Mouse (Mus musculus): ENCODE results near the gene Cela1. TPM values are rescaled to one million over a fixed set of nuclear protein-coding genes. Genes with fewer than 3 reads are reported as not detected.

The Cela1 gene
- polyA plus RNA-seq, 1 experiment from 2014 or later: 17.0 TPM

- under 1% methylated on average over 77 of the region's 77 CpGs for WGBS (ENCODE audit: insufficient replicate concordance)
These were observed 50.8 kb downstream of the Cela1 start, which contains the start of gene Smagp for GRCm38 (mm10) chr15:100636700-100637501. Gene Smagp (minus strand): TSS chr15:100636940.

DNA sequence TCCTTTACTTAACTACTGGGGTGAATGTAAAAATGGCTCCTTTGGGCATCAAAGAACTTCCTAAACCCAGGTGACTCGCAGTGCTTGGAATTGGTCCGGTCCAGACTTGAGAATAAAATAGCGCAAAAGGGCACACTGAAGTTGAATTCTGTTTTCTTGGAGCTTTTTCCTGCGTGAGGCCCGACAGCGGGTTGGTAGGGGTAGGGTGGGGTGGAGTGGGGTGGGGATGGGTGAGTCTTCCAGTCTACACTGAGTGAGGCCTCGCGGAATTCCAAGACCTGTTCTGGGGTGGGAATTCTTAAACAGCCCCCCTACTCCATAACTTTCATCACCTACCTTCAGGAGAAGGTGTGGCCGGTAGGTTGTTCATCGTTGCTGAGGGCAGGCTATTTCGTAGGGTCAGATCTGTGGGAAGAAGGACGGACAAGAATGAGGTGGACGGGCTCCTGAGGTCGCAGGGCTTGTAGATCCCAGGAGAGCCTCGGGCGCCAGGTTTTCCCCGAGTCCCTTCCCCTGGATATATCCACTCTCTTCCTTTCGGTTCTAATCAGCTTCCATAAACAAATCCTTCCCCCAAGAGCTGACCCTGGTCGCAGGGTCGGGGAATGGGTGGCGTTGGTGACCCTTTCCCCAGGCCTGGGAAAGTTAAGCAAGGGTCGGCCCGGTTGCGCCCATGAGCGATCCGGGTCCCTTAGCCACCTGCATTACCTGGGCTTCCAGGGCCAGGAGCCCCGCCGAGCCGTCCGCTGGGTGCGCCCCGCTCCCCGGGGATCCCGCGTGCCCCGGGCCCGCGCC lies 51.7 kb downstream of the Cela1 start:
- H3K4me1 ChIP-seq (replicated peaks): peaks cover 46% of the 10 kb centered on the region
- peak overlapping the region; percentile 35; the same call in 1 of the 2 replicates for H3K9ac ChIP-seq
- H3K27me3 ChIP-seq: peaks cover 60% of the 10 kb centered on the region
- H3K27ac ChIP-seq (replicated peaks): peak overlapping the region; percentile 24; the same call in 1 of the 2 replicates
- no peaks in the 10 kb centered on the region for H3K9me3 ChIP-seq (replicated peaks)
- H3K4me3 ChIP-seq (replicated peaks): peak overlapping the region; percentile 59
- no peak for ATAC-seq (ENCODE audit: insufficient read depth)
- H3K36me3 ChIP-seq (replicated peaks): no peaks in the 10 kb centered on the region
- 4% methylated on average over 38 of the region's 38 CpGs for WGBS (ENCODE audit: insufficient replicate concordance)
- peak overlapping the region; percentile 71 for H3K4me2 ChIP-seq

More at GRCm38 (mm10) chr15:100636700-100637501, 50.8 kb downstream of the Cela1 start, which contains the start of gene Smagp:
- Histone ChIP-seq H3K9me3 (replicated peaks) (no peaks in the 10 kb centered on the region), H3K4me2 (peak within 1 kb of the TSS; percentile 71), H3K4me1 (replicated peaks) (peaks cover 37% of the 10 kb centered on the region), H3K27ac (replicated peaks) (peak within 1 kb of the TSS; percentile 24; the same call in 1 of the 2 replicates), H3K4me3 (replicated peaks) (peak within 1 kb of the TSS; percentile 59), H3K36me3 (replicated peaks) (no peaks in the 10 kb centered on the region), H3K9ac (peak within 1 kb of the TSS; percentile 35; the same call in 1 of the 2 replicates), H3K27me3 (peaks cover 60% of the 10 kb centered on the region)
- peak; percentile 56 for ATAC-seq (ENCODE audit: insufficient read depth)

DNA sequence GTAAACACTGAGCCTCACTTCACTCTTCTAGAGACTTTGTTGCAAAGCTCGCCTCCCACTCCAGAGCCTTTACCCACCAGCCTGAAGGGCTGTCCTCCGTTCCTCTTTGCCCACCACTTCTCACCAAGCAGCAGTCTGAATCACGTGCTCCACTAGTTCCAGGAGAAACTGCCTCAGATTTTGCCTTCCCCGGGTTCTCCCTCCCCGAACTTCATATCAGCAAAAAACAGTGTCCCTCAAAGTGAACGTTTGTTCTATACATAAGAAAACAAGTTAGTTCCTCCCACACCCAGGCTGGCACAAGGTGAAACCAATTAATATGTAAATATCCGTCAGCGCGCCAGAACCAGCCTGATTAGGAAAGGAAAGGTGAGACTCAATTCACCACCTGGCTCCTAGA lies 52.5 kb downstream of the Cela1 start:
- H3K4me3 ChIP-seq (replicated peaks): no peak overlapping the region
- H3K27me3 ChIP-seq: peaks cover 60% of the 10 kb centered on the region
- peaks cover 45% of the 10 kb centered on the region for H3K4me1 ChIP-seq (replicated peaks)
- ATAC-seq (ENCODE audit: insufficient read depth): no peak
- H3K36me3 ChIP-seq (replicated peaks): no peaks in the 10 kb centered on the region
- H3K9ac ChIP-seq: no peak overlapping the region
- H3K4me2 ChIP-seq: 0 out of 2 replicates have a peak overlapping the region, but pooled peaks have one; percentile 1
- no peaks in the 10 kb centered on the region for H3K9me3 ChIP-seq (replicated peaks)
- 10% methylated on average over 9 of the region's 9 CpGs for WGBS (ENCODE audit: insufficient replicate concordance)
- H3K27ac ChIP-seq (replicated peaks): no peak overlapping the region

- no peak overlapping the region for H3K4me3 ChIP-seq (replicated peaks)
- no peak overlapping the region for H3K27ac ChIP-seq (replicated peaks)
- H3K4me1 ChIP-seq (replicated peaks): peaks cover 45% of the 10 kb centered on the region
- 67% methylated on average over 10 of the region's 10 CpGs for WGBS (ENCODE audit: insufficient replicate concordance)
- peaks cover 51% of the 10 kb centered on the region for H3K27me3 ChIP-seq
- H3K36me3 ChIP-seq (replicated peaks): no peaks in the 10 kb centered on the region
- no peak overlapping the region for H3K4me2 ChIP-seq
- H3K9ac ChIP-seq: no peak overlapping the region
- no peaks in the 10 kb centered on the region for H3K9me3 ChIP-seq (replicated peaks)
- no peak for ATAC-seq (ENCODE audit: insufficient read depth)
These were observed 54.4 kb downstream of the Cela1 start for GRCm38 (mm10) chr15:100633341-100633740.

- no peak for ATAC-seq (ENCODE audit: insufficient read depth)
- Histone ChIP-seq H3K4me1 (replicated peaks) (peaks cover 52% of the 10 kb centered on the region), H3K4me3 (replicated peaks) (no peak overlapping the region), H3K27ac (replicated peaks) (no peak overlapping the region), H3K9ac (no peak overlapping the region), H3K4me2 (no peak overlapping the region), H3K9me3 (replicated peaks) (no peaks in the 10 kb centered on the region), H3K36me3 (replicated peaks) (no peaks in the 10 kb centered on the region), H3K27me3 (peaks cover 41% of the 10 kb centered on the region)
- 56% methylated on average over 5 of the region's 5 CpGs for WGBS (ENCODE audit: insufficient replicate concordance)
These were observed 55.4 kb downstream of the Cela1 start for GRCm38 (mm10) chr15:100632323-100632722.

DNA sequence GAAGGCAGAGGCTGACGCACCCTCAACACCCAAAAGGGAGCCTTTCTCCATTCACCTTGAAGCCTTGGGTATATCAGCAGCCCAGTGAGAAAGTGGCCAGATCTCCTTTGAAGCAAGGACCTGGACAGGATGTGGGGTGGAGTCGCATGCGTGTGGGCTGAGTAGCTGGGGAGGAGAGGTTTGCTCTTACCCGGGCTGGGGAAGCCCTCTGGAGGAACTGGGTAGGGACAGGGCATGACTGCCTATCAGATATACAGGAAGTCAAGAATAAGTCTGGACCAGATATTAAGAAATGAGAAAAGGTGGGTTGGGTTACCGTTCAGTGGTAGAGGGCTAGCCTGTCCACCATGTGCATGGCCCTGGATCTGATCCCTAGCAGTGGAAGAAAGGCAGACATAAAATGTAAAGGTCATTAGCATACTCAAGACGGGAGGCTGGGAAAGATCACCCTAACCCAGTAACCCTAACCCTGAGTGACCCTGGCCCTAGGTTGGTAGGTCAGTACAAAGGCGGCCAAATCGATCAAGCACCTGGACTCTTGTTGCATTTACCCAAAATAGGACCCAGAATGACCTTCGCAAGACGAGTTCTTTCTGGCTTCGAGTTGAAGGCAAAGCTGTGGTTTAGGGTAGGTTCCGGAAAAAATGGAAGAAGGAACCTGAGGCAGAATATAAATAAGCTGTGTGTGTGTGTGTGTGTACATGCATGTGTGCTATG lies 56.1 kb downstream of the Cela1 start:
- no peaks in the 10 kb centered on the region for H3K36me3 ChIP-seq (replicated peaks)
- ATAC-seq (ENCODE audit: insufficient read depth): no peak
- H3K9me3 ChIP-seq (replicated peaks): no peaks in the 10 kb centered on the region
- H3K4me3 ChIP-seq (replicated peaks): no peak overlapping the region
- H3K27me3 ChIP-seq: peaks cover 34% of the 10 kb centered on the region
- H3K4me2 ChIP-seq: no peak overlapping the region
- no peak overlapping the region for H3K27ac ChIP-seq (replicated peaks)
- peaks cover 47% of the 10 kb centered on the region for H3K4me1 ChIP-seq (replicated peaks)
- 31% methylated on average over 12 of the region's 12 CpGs for WGBS (ENCODE audit: insufficient replicate concordance)
- no peak overlapping the region for H3K9ac ChIP-seq

DNA sequence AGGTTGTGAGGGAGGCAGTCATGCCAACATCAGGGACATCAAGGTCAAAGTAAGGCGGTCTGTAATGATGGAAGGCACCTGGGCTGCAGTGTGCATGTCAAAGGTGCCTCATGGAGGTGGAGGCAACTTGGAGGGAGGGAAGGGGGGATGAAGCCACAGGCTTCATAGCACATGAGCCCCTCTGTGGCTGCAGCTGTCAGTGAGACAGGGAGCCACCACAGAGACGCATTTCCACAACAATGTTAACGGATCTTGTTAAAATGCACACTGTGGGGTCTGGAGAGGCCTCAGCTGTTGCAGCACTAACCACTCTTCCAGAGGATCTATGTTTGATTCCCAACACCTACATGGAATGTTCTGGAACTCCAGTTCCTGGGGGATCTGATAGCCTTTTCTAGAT lies 57.6 kb downstream of the Cela1 start:
- H3K27me3 ChIP-seq: peaks cover 19% of the 10 kb centered on the region
- H3K36me3 ChIP-seq (replicated peaks): no peaks in the 10 kb centered on the region
- no peaks in the 10 kb centered on the region for H3K9me3 ChIP-seq (replicated peaks)
- no peak overlapping the region for H3K9ac ChIP-seq
- no peak overlapping the region for H3K4me3 ChIP-seq (replicated peaks)
- 65% methylated on average over 3 of the region's 3 CpGs for WGBS (ENCODE audit: insufficient replicate concordance)
- H3K4me1 ChIP-seq (replicated peaks): peaks cover 38% of the 10 kb centered on the region
- H3K4me2 ChIP-seq: no peak overlapping the region
- no peak for ATAC-seq (ENCODE audit: insufficient read depth)
- H3K27ac ChIP-seq (replicated peaks): no peak overlapping the region

GRCm38 (mm10) chr15:100628797-100629196 lies 58.9 kb downstream of the Cela1 start:
- no peak overlapping the region for H3K9ac ChIP-seq
- H3K4me2 ChIP-seq: no peak overlapping the region
- H3K4me1 ChIP-seq (replicated peaks): peaks cover 43% of the 10 kb centered on the region
- ATAC-seq (ENCODE audit: insufficient read depth): no peak
- H3K36me3 ChIP-seq (replicated peaks): no peaks in the 10 kb centered on the region
- 41% methylated on average over 7 of the region's 7 CpGs for WGBS (ENCODE audit: insufficient replicate concordance)
- peaks cover 8% of the 10 kb centered on the region for H3K27me3 ChIP-seq
- no peak overlapping the region for H3K27ac ChIP-seq (replicated peaks)
- no peak overlapping the region for H3K4me3 ChIP-seq (replicated peaks)
- H3K9me3 ChIP-seq (replicated peaks): no peaks in the 10 kb centered on the region

- Histone ChIP-seq H3K27me3 (no peaks in the 10 kb centered on the region), H3K27ac (replicated peaks) (no peak overlapping the region), H3K4me1 (replicated peaks) (peaks cover 47% of the 10 kb centered on the region), H3K9ac (no peak overlapping the region), H3K4me3 (replicated peaks) (no peak overlapping the region), H3K9me3 (replicated peaks) (no peaks in the 10 kb centered on the region), H3K36me3 (replicated peaks) (no peaks in the 10 kb centered on the region), H3K4me2 (no peak overlapping the region)
- WGBS (ENCODE audit: insufficient replicate concordance): 31% methylated on average over 11 of the region's 11 CpGs
- no peak for ATAC-seq (ENCODE audit: insufficient read depth)
These were observed 59.8 kb downstream of the Cela1 start for GRCm38 (mm10) chr15:100627774-100628370.

GRCm38 (mm10) chr15:100627287-100627686 lies 60.4 kb downstream of the Cela1 start:
- Histone ChIP-seq H3K4me1 (replicated peaks) (peaks cover 43% of the 10 kb centered on the region), H3K9ac (no peak overlapping the region), H3K4me3 (replicated peaks) (no peak overlapping the region), H3K27ac (replicated peaks) (no peak overlapping the region), H3K36me3 (replicated peaks) (no peaks in the 10 kb centered on the region), H3K27me3 (no peaks in the 10 kb centered on the region), H3K4me2 (no peak overlapping the region), H3K9me3 (replicated peaks) (no peaks in the 10 kb centered on the region)
- WGBS (ENCODE audit: insufficient replicate concordance): 26% methylated on average over 10 of the region's 10 CpGs
- no peak for ATAC-seq (ENCODE audit: insufficient read depth)

Measured in liver, embryonic 15.5 days (tissue).